Mouse (Mus musculus) liver, embryonic 14.5 days (tissue): ENCODE measurements at regions not wholly inside any gene's neighbourhood (a gene's known extent, or its start where the extent isn't known, plus 50 kb on each side); places are given as distances from the start of the nearest gene placed in this dataset.

Experiments
- ATAC-seq: fragments of 200-750 bp; cut with Nextera tagmentation; 2 replicates; pipeline ENCODE4 v1.8.0; 2017; ENCODE audit warnings: moderate number of reproducible peaks, mild to moderate bottlenecking, moderate library complexity; ENCODE audit not compliant: insufficient read depth
- DNase-seq, 3 experiments: peaks; one replicate each; pipeline ENCODE4 v3.0.0-alpha.2; 2012 to 2013; ENCODE audit warnings: low read depth in 3 of 3, low spot score in 3 of 3
- H3K27ac ChIP-seq: fragments of 300-500 bp; sonication (generic); 2 replicates; pipeline ENCODE4 v1.5.1; 2014; ENCODE audit warnings: moderate library complexity, mild to moderate bottlenecking, control low read depth, inconsistent platforms
- H3K27me3 ChIP-seq: fragments of 300-500 bp; sonication (generic); 2 replicates; pipeline ENCODE4 v1.6.1; 2014; ENCODE audit warnings: mild to moderate bottlenecking, low read length, moderate library complexity; ENCODE audit not compliant: control insufficient read depth, insufficient read depth
- H3K36me3 ChIP-seq: fragments of 300-500 bp; sonication (generic); replicated peaks from 2 replicates; pipeline ENCODE4 v1.6.1; 2014; ENCODE audit warnings: low read depth; ENCODE audit not compliant: control insufficient read depth, insufficient read depth
- H3K4me1 ChIP-seq, 2 experiments: fragments of 200-500 bp in 1 of 2; fragments of 300-500 bp in 1 of 2; sonication (generic) in 1 of 2; replicated peaks; 2 replicates each; pipeline ENCODE4 v1.6.1; 2012 to 2014; ENCODE audit warnings: antibody characterized with exemption in 1 of 2, inconsistent platforms in 1 of 2, low read length in 1 of 2; ENCODE audit not compliant: control insufficient read depth in 2 of 2, insufficient read depth in 2 of 2
- H3K4me2 ChIP-seq: fragments of 300-500 bp; sonication (generic); 2 replicates; pipeline ENCODE4 v1.6.1; 2014; ENCODE audit warnings: low read depth, mild to moderate bottlenecking, control low read depth, moderate library complexity
- H3K4me3 ChIP-seq, 2 experiments: fragments of 200-500 bp in 1 of 2; fragments of 300-500 bp in 1 of 2; sonication (generic) in 1 of 2; 2 replicates each; pipeline ENCODE4 v1.5.1; 2012 to 2014; ENCODE audit warnings: low read depth in 2 of 2, low read length in 2 of 2, mild to moderate bottlenecking in 2 of 2, control low read depth in 1 of 2, inconsistent platforms in 1 of 2, moderate library complexity in 1 of 2; ENCODE audit not compliant: insufficient read depth in 1 of 2
- H3K9ac ChIP-seq: fragments of 300-500 bp; sonication (generic); replicated peaks from 2 replicates; pipeline ENCODE4 v1.6.1; 2014; ENCODE audit warnings: mild to moderate bottlenecking, control low read depth, moderate library complexity
- H3K9me3 ChIP-seq: fragments of 300-500 bp; sonication (generic); 2 replicates; pipeline ENCODE4 v1.6.1; 2016; ENCODE audit warnings: low read length, mixed read lengths; ENCODE audit not compliant: control insufficient read depth
- CTCF ChIP-seq: IDR thresholded peaks from 2 replicates; pipeline ENCODE4 v1.5.1; 2016; ENCODE audit warnings: antibody characterized with exemption, low read depth, control low read depth
- EP300 ChIP-seq: IDR thresholded peaks from 2 replicates; pipeline ENCODE4 v1.6.1; 2016; ENCODE audit warnings: antibody characterized with exemption, low read depth
- WGBS: fragments of 180-500 bp; shearing (Covaris S2); extraction: QIAGEN DNeasy Blood & Tissue Kit; methylation state at CpG from one replicate; pipeline ENCODE4 v1.1.7; 2014; ENCODE audit not compliant: insufficient replicate concordance; 5-methylcytosine and 5-hydroxymethylcytosine counted together

DNA sequence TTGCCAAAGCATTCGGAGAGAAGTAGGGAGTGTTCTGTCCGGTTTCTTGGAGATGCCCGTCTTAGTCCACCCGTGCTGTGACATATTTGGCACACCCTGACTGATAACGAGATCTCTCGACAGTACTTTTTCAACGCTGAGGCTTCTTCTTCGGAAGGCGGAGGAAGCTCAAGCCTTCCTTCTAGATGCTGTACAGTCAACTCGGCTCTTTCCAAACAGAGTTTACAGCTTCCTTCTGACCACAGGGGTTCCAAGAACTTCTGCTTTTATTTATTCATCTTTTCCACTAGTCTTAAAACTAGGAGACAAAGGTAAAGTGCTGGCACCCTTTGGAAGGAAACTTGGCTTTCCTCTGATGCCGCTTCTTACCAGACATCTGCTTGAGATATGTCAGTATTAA lies 96.8 kb downstream of the Dkk1 start:
- Histone ChIP-seq H3K27me3 (no peaks in the 10 kb centered on the region), H3K4me3 (no peak overlapping the region), H3K36me3 (no peaks in the 10 kb centered on the region), H3K27ac (no peak overlapping the region), H3K4me1 (no peaks in the 10 kb centered on the region), H3K9ac (no peak overlapping the region), H3K9me3 (no peaks in the 10 kb centered on the region), H3K4me2 (no peak overlapping the region)
- DNase-seq (no peak), ATAC-seq (no peak)
- WGBS, result 41% methylated on average over 11 of the region's 11 CpGs
- TF ChIP-seq CTCF, result no peak
- no peak for TF ChIP-seq EP300

DNA sequence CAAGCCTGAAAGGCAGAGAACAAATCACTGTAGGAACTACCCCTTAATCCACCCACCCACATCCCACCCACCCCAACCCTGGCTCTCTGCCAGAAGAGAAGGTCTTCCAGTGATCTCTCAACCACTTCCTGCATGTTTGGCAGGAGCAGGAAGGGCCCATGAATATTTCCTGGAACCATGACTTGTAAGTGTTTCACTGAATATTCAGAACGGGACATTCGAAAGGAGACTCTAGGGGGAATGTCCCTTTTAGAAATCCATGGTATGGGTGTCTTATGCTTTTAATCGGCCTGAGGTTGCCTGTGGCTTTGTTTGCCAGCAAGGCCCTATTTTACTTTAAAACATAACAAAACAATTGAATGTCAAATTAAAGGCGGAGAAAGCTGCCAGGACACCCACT lies 66.0 kb downstream of the Dkk1 start:
- H3K4me2 ChIP-seq, result no peak overlapping the region
- no peak overlapping the region for H3K9ac ChIP-seq
- TF ChIP-seq CTCF (no peak), EP300 (no peak)
- DNase-seq, result no peak
- no peaks in the 10 kb centered on the region for H3K36me3 ChIP-seq
- H3K9me3 ChIP-seq, result no peaks in the 10 kb centered on the region
- ATAC-seq, result no peak
- H3K4me1 ChIP-seq, result no peaks in the 10 kb centered on the region
- WGBS, result 50% methylated on average over 4 of the region's 4 CpGs
- H3K4me3 ChIP-seq, result no peak overlapping the region
- no peak overlapping the region for H3K27ac ChIP-seq
- H3K27me3 ChIP-seq, result no peaks in the 10 kb centered on the region

DNA sequence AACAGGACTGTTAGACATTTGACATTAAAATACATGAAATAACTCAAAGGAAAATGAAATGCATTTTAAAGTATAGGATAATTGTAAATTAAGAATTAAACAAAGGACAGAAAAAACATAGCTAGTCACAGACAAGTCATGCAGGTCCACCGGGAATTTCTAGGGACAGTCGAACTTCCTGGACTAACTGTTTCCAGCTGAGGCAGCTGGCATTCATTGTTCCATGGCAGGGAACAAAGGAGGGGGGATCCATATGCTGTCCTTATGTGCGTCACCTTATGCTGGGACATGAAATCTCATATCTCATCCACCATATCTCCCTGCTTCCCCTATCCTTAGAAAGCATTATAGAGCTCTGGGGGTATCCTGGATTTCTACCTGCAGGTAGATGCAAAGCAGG lies 59.7 kb downstream of the Dkk1 start:
- H3K4me2 ChIP-seq, result no peak overlapping the region
- no peaks in the 10 kb centered on the region for H3K4me1 ChIP-seq
- DNase-seq (no peak), ATAC-seq (no peak)
- TF ChIP-seq CTCF (no peak), EP300 (no peak)
- no peak overlapping the region for H3K9ac ChIP-seq
- H3K27me3 ChIP-seq, result no peaks in the 10 kb centered on the region
- H3K9me3 ChIP-seq, result no peaks in the 10 kb centered on the region
- H3K36me3 ChIP-seq, result no peaks in the 10 kb centered on the region
- no peak overlapping the region for H3K27ac ChIP-seq
- WGBS, result 38% methylated on average over 3 of the region's 3 CpGs
- no peak overlapping the region for H3K4me3 ChIP-seq

DNA sequence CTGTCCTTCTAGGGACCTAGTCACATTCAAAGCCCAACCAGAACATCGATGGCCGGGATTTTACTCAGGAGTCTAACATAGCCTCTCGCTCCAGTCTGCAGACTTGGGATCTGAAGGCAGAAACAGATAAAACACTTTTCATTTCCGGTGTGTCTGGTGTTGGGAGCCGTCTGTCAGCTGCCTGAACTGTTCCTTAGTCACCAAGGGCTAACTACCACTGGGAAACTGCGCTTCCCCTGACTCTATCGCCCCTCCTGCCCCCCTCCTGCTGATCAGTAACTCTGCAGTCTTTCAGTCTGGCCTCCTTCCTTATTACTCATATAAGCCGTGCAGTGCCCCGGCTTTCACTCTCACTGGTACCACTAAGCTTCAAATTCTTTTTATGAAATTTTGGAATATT lies 58.5 kb downstream of the Dkk1 start:
- 26% methylated on average over 9 of the region's 9 CpGs for WGBS
- ATAC-seq, result no peak
- Histone ChIP-seq H3K4me2 (no peak overlapping the region), H3K4me3 (no peak overlapping the region), H3K27me3 (no peaks in the 10 kb centered on the region), H3K9me3 (no peaks in the 10 kb centered on the region), H3K4me1 (no peaks in the 10 kb centered on the region), H3K27ac (no peak overlapping the region), H3K9ac (no peak overlapping the region), H3K36me3 (no peaks in the 10 kb centered on the region)
- TF ChIP-seq EP300 (no peak), CTCF (no peak)
- DNase-seq, result no peak
